Mouse (Mus musculus) kidney, adult 2 months (tissue): ENCODE results near the gene Gtf2a2. TPM values are rescaled to one million over a fixed set of nuclear protein-coding genes. Genes with fewer than 3 reads are reported as not detected.

Experiments used
- DNase-seq: peaks from one replicate; pipeline ENCODE4 v3.0.0; 2021
- H3K27ac ChIP-seq: fragments of 200-500 bp; 2 replicates; pipeline ENCODE4 v1.5.1; 2012; ENCODE audit warnings: low read depth, low read length, control low read depth, inconsistent platforms; ENCODE audit not compliant: insufficient read depth
- H3K27me3 ChIP-seq: fragments of 200-500 bp; replicated peaks from 2 replicates; pipeline ENCODE4 v1.6.1; 2012; ENCODE audit warnings: mild to moderate bottlenecking, moderate library complexity, low read length, inconsistent platforms; ENCODE audit not compliant: control insufficient read depth, insufficient read depth
- H3K36me3 ChIP-seq: fragments of 200-500 bp; 2 replicates; pipeline ENCODE4 v1.6.1; 2012; ENCODE audit warnings: mild to moderate bottlenecking, moderate library complexity, low read length, inconsistent platforms; ENCODE audit not compliant: control insufficient read depth, insufficient read depth
- H3K4me1 ChIP-seq: fragments of 200-500 bp; 2 replicates; pipeline ENCODE4 v1.6.1; 2011; ENCODE audit warnings: low read length; ENCODE audit not compliant: control insufficient read depth, insufficient read depth
- H3K4me3 ChIP-seq: fragments of 200-500 bp; 2 replicates; pipeline ENCODE4 v1.5.1; 2011; ENCODE audit warnings: mild to moderate bottlenecking, low read depth, low read length, control low read depth; ENCODE audit not compliant: insufficient read depth
- CTCF ChIP-seq: fragments of 200-500 bp; conservative IDR thresholded peaks from 2 replicates; pipeline ENCODE4 v1.5.1; 2011; ENCODE audit warnings: low read depth, mild to moderate bottlenecking, control low read depth, low read length, moderate library complexity, mixed read lengths; ENCODE audit not compliant: insufficient read depth, insufficient read length
- POLR2A ChIP-seq: fragments of 200-500 bp; IDR thresholded peaks from one replicate; pipeline ENCODE4 v1.6.1; 2011; ENCODE audit warnings: low read depth, low read length, control low read depth
- WGBS: fragments of 180-500 bp; shearing (Covaris S2); methylation state at CpG from one replicate; pipeline ENCODE4 v1.1.7; 2018; 5-methylcytosine and 5-hydroxymethylcytosine counted together
- polyA plus RNA-seq: library from polyadenylated mRNA; depleted of rRNA; stranded (reverse); fragments of >200 nt; gene quantifications from 2 replicates; pipeline ENCODE4 v1.2.3, GENCODE M21; 2012

Gene Gtf2a2
- polyA plus RNA-seq, 1 experiment: 19.6 TPM

DNA sequence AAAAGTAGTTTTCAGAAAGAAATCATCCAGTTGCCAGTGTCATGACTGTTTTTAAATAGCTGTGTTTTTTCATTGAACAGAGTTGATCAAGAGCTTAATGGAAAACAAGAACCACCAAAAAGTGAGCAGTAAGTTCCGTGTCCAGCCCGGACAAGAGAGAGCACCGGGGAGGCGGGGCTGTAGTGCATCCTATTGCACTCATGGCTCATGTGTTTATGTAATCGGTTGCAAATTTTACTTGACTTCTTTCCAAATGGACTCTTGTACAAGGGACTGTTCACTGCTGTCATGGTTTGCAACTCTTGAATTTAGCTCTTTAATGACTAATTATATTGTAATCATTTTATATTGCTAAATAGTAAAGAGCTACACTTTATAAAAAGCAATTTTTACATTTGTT is 5.4 kb upstream of the Gtf2a2 start:
- H3K4me1 ChIP-seq: peaks cover 1% of the 10 kb centered on the region; the same call in 1 of the 2 replicates
- H3K27me3 ChIP-seq: no peaks in the 10 kb centered on the region
- TF ChIP-seq POLR2A (no peak), CTCF (no peak)
- H3K36me3 ChIP-seq: peaks cover 8% of the 10 kb centered on the region
- no peak overlapping the region for H3K27ac ChIP-seq
- 59% methylated on average over 5 of the region's 5 CpGs for WGBS
- DNase-seq: peak; percentile 81
- no peak overlapping the region for H3K4me3 ChIP-seq

GRCm38 (mm10) chr9:70007506-70008248 is 4.7 kb upstream of the Gtf2a2 start:
- no peak for DNase-seq
- 88% methylated on average over 14 of the region's 14 CpGs for WGBS
- no peak overlapping the region for H3K4me3 ChIP-seq
- no peaks in the 10 kb centered on the region for H3K27me3 ChIP-seq
- peaks cover 3% of the 10 kb centered on the region; the same call in 1 of the 2 replicates for H3K4me1 ChIP-seq
- no peak overlapping the region for H3K27ac ChIP-seq
- no peak for TF ChIP-seq CTCF
- TF ChIP-seq POLR2A: no peak
- peaks cover 8% of the 10 kb centered on the region for H3K36me3 ChIP-seq

GRCm38 (mm10) chr9:70009754-70010304 is 2.5 kb upstream of the Gtf2a2 start:
- Histone ChIP-seq H3K4me3 (no peak overlapping the region), H3K27me3 (no peaks in the 10 kb centered on the region), H3K36me3 (peaks cover 8% of the 10 kb centered on the region), H3K4me1 (peaks cover 6% of the 10 kb centered on the region; the same call in 1 of the 2 replicates), H3K27ac (no peak overlapping the region)
- DNase-seq: no peak
- 85% methylated on average over 8 of the region's 8 CpGs for WGBS
- TF ChIP-seq CTCF (no peak), POLR2A (no peak)

- no peak for DNase-seq
- WGBS: 90% methylated on average over 5 of the region's 5 CpGs
Measured at GRCm38 (mm10) chr9:70010781-70011473, 1.4 kb upstream of the Gtf2a2 start.

DNA sequence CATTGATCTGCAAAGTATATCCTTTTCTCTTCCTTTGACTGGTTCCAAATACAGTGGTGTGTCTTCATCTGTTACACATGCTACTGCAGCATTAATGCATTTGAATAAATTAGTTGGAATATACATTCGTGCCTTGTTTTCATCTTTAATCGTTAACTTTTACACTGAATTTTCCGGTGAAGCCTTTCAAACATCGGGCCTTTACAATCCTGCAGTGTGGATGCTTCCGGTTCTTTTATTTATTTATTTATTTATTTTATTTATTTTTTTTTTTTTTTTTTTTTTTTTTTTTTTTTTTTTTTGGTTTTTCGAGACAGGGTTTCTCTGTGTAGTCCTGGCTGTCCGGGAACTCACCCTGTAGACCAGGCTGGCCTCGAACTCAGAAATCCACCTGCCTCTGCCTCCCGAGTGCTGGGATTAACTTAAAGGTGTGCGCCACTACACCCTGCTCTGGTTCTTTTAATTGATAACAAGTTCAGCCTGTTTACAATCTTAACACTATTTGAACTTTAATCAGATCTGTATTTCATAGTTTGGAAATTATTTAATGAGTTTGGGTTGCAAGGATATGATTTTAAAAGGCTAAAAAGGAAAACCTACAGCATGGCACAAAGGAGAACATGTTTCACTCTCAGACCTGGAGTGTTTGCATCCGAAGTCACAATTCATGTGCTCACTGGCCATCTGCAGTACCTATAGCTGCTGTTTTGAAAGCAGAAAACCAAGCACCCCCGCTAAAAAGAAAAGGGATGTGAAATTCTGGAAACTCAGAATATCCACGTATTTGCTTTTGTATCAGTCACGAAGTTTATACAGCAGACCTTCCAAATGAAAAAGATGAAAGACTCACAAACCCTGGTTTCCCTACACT is 578 bp upstream of the Gtf2a2 start:
- H3K27ac ChIP-seq: peak overlapping the region; percentile 72
- no peaks in the 10 kb centered on the region for H3K27me3 ChIP-seq
- peak overlapping the region; percentile 97 for H3K4me3 ChIP-seq
- no peak for TF ChIP-seq POLR2A
- TF ChIP-seq CTCF: no peak
- DNase-seq: no peak
- WGBS: 45% methylated on average over 14 of the region's 14 CpGs
- peaks cover 6% of the 10 kb centered on the region for H3K36me3 ChIP-seq
- peaks cover 6% of the 10 kb centered on the region; the same call in 1 of the 2 replicates for H3K4me1 ChIP-seq

More at GRCm38 (mm10) chr9:70010781-70011473, 1.4 kb upstream of the Gtf2a2 start:
- Histone ChIP-seq H3K36me3 (peaks cover 7% of the 10 kb centered on the region), H3K27me3 (no peaks in the 10 kb centered on the region), H3K4me1 (peaks cover 6% of the 10 kb centered on the region; the same call in 1 of the 2 replicates), H3K27ac (no peak overlapping the region), H3K4me3 (no peak overlapping the region)
- TF ChIP-seq CTCF: no peak
- TF ChIP-seq POLR2A: no peak

GRCm38 (mm10) chr9:70015632-70016031 is 3.3 kb downstream of the Gtf2a2 start:
- no peak for TF ChIP-seq CTCF
- TF ChIP-seq POLR2A: no peak

GRCm38 (mm10) chr9:70018879-70019278 is 6.5 kb downstream of the Gtf2a2 start:
- Histone ChIP-seq H3K36me3 (peaks cover 5% of the 10 kb centered on the region), H3K4me3 (no peak overlapping the region), H3K27ac (no peak overlapping the region), H3K4me1 (no peaks in the 10 kb centered on the region; the same call in 1 of the 2 replicates), H3K27me3 (no peaks in the 10 kb centered on the region)
- TF ChIP-seq CTCF: 0 out of 2 replicates have a peak, but pooled peaks have one; percentile 14
- no peak for TF ChIP-seq POLR2A
- DNase-seq: peak; percentile 26

More at GRCm38 (mm10) chr9:70015632-70016031, 3.3 kb downstream of the Gtf2a2 start:
- Histone ChIP-seq H3K4me1 (peaks cover 6% of the 10 kb centered on the region; the same call in 1 of the 2 replicates), H3K27me3 (no peaks in the 10 kb centered on the region), H3K27ac (no peak overlapping the region), H3K36me3 (peaks cover 1% of the 10 kb centered on the region), H3K4me3 (no peak overlapping the region)
- no peak for DNase-seq
- 85% methylated on average over 2 of the region's 2 CpGs for WGBS
